Mouse (Mus musculus): Measurements from ENCODE around the gene Stap2. TPM values are rescaled to one million over a fixed set of nuclear protein-coding genes. Genes with fewer than 3 reads are reported as not detected.
A peak's percentile ranks its signal among the peaks of the same experiment; 100 is the strongest.

The Stap2 gene
- polyA plus RNA-seq, 1 experiment from 2014 or later: 6.8 TPM

DNA sequence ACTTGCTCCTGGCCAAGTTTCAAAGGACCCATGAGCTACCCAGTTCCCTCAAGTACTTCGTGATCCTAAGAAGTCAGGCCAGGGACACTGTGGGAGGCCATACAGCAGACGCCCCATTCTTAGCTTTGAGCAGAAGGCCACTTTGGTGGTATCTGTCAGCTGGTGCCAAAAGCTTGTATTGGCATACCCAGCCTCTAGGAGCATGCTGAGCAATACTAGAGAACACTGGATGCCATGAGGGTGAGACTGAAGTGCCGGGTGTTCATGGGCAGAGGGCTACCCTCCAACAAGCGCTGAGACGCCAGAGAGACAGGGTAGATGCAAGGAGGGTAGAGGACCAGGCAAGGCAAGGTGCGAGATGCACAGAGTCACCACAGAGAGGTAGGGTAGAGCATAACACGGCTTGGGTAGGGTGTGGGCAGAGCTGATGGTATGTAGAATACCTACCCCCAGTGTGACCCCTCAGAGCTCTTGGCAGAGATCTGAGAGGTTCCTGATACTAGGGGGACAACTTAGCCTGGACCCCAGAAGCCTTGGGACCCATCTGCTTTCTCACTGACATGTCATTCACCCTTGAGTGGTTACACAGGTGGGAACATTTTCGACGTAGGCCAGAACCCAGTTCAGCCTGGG, 25.0 kb upstream of the Stap2 start:
- Histone ChIP-seq H3K27ac (ENCODE audit: low read depth, low read length) (no peak overlapping the region; the same call in 1 of the 2 replicates), H3K4me1 (ENCODE audit: control insufficient read depth, insufficient read depth, low read depth, low read length) (peaks cover 21% of the 10 kb centered on the region), H3K9me3 (ENCODE audit: control insufficient read depth, low read length) (no peaks in the 10 kb centered on the region), H3K9ac (ENCODE audit: low read depth, low read length) (no peak overlapping the region), H3K4me3 (ENCODE audit: low read length) (no peak overlapping the region), H3K4me2 (ENCODE audit: low read length) (no peak overlapping the region), H3K27me3 (replicated peaks; ENCODE audit: control insufficient read depth, insufficient read depth, low read length) (no peaks in the 10 kb centered on the region), H3K36me3 (ENCODE audit: control insufficient read depth, insufficient read depth, low read length) (0 out of 2 replicates have a peak, but pooled peaks cover 3% of the 10 kb centered on the region)
- 80% methylated on average over 9 of the region's 9 CpGs for WGBS
- no peak for ATAC-seq

DNA sequence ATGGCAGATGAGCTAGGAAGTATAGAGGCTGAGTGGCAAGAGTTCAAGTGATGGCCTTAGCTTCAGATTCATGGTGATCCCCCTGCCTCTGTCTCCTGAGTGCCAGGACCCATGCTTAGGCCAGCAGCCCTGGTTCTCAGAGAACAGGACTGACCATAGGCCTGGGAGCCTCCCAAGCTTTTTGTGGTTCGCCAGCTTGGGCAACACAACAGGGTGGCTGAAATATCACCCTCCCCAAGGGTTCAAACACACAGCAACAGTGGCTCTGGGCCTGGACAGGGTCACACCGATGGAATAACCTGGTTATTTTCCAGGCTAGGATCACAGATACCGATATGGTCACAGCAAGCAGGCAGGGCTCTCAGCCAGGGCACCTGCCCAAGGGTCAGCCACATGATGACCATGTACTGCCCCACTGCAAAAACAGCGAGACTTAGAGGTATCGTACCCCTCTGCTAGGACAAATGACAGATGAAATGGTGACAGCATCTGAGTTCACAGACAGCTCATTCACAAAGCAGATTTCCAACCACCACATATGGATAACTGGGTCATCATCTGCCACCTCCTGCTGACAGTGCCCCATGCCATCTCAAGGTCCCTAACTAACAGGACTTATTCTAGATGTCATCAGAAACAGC, 22.5 kb upstream of the Stap2 start:
- no peaks in the 10 kb centered on the region for H3K27me3 ChIP-seq (replicated peaks; ENCODE audit: control insufficient read depth, insufficient read depth, low read length)
- no peak overlapping the region for H3K27ac ChIP-seq (ENCODE audit: low read depth, low read length)
- peak overlapping the region; percentile 8; the same call in 1 of the 2 replicates for H3K9ac ChIP-seq (ENCODE audit: low read depth, low read length)

DNA sequence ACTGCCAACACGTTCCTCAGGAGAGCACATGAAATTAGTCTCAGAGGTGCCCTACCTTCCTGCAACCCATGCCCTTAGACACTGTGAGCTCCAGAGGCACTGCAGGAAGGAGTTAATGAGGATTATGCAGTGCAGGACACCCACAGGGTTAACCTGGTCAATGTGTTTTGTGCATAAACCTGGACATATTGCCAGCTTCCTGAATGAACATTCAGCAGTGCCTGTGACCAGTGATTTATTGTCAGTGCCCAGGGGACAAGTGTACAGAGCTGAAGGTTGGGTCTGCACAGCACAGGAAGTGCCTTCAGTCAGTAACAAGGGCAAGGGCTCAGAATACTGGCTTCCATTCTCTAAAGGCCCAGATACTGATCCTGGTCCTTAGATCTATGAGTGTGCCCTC, 21.5 kb upstream of the Stap2 start:
- H3K4me1 ChIP-seq (ENCODE audit: control insufficient read depth, insufficient read depth, low read depth, low read length): peaks cover 5% of the 10 kb centered on the region
- no peaks in the 10 kb centered on the region for H3K27me3 ChIP-seq (replicated peaks; ENCODE audit: control insufficient read depth, insufficient read depth, low read length)
- no peak overlapping the region for H3K9ac ChIP-seq (ENCODE audit: low read depth, low read length)
- no peak overlapping the region for H3K4me3 ChIP-seq (ENCODE audit: low read length)
- H3K4me2 ChIP-seq (ENCODE audit: low read length): no peak overlapping the region
- no peaks in the 10 kb centered on the region for H3K9me3 ChIP-seq (ENCODE audit: control insufficient read depth, low read length)
- 82% methylated on average over 1 of the region's 1 CpGs for WGBS
- H3K27ac ChIP-seq (ENCODE audit: low read depth, low read length): no peak overlapping the region
- no peak for ATAC-seq
- H3K36me3 ChIP-seq (ENCODE audit: control insufficient read depth, insufficient read depth, low read length): 0 out of 2 replicates have a peak, but pooled peaks cover under 1% of the 10 kb centered on the region

More for the DNA sequence above, 22.5 kb upstream of the Stap2 start:
- Histone ChIP-seq H3K9me3 (ENCODE audit: control insufficient read depth, low read length) (no peaks in the 10 kb centered on the region), H3K4me3 (ENCODE audit: low read length) (no peak overlapping the region), H3K4me2 (ENCODE audit: low read length) (no peak overlapping the region), H3K4me1 (ENCODE audit: control insufficient read depth, insufficient read depth, low read depth, low read length) (peaks cover 10% of the 10 kb centered on the region), H3K36me3 (ENCODE audit: control insufficient read depth, insufficient read depth, low read length) (0 out of 2 replicates have a peak, but pooled peaks cover 3% of the 10 kb centered on the region)
- ATAC-seq: no peak
- 90% methylated on average over 5 of the region's 5 CpGs for WGBS

DNA sequence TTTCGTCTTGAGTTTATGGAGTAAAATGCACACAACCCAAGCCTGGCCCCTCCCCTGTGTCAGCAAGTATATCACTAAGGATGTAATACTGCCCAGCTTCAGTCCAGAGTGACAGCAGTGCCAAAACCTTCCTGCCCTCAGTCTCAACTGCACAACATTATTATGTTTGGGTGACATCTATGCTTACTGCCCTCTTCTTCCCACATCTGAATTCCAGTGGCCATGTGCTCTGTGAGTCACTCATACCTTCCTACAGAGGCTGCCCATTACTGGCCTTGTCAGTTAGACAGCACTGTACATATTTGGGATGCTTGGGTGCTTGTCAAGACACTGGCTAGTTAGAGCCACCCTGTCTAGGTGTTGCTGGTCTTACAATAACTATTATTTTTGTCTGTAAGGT, 20.9 kb upstream of the Stap2 start:
- Histone ChIP-seq H3K9ac (ENCODE audit: low read depth, low read length) (no peak overlapping the region), H3K27ac (ENCODE audit: low read depth, low read length) (no peak overlapping the region), H3K9me3 (ENCODE audit: control insufficient read depth, low read length) (no peaks in the 10 kb centered on the region), H3K4me2 (ENCODE audit: low read length) (no peak overlapping the region), H3K36me3 (ENCODE audit: control insufficient read depth, insufficient read depth, low read length) (no peaks in the 10 kb centered on the region), H3K27me3 (replicated peaks; ENCODE audit: control insufficient read depth, insufficient read depth, low read length) (no peaks in the 10 kb centered on the region), H3K4me1 (ENCODE audit: control insufficient read depth, insufficient read depth, low read depth, low read length) (peaks cover 9% of the 10 kb centered on the region; the same call in 1 of the 2 replicates), H3K4me3 (ENCODE audit: low read length) (no peak overlapping the region)
- ATAC-seq: no peak
- WGBS: 100% methylated on average over 1 of the region's 1 CpGs

DNA sequence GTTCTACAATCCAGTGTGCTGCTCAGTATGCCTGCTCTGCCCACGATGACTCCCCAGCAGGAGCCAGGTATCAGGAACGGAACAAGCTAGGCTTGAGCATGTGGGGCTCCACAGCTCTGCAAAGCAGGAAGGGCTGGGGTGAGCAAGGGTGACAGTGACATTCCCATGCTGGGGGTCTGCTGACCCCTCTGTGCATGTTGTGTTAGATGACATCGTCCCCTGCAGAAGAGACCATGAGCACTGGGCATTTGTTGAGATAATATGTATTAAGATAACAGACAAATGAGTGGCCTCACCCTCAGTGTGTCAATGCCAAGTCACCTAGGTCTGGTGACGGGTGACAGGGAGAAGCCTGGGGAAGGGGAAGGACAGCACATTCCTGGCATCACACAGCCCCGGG, 19.5 kb upstream of the Stap2 start:
- Histone ChIP-seq H3K4me2 (ENCODE audit: low read length) (no peak overlapping the region), H3K9me3 (ENCODE audit: control insufficient read depth, low read length) (no peaks in the 10 kb centered on the region), H3K27me3 (replicated peaks; ENCODE audit: control insufficient read depth, insufficient read depth, low read length) (no peaks in the 10 kb centered on the region), H3K36me3 (ENCODE audit: control insufficient read depth, insufficient read depth, low read length) (no peaks in the 10 kb centered on the region; the same call in 1 of the 2 replicates), H3K4me1 (ENCODE audit: control insufficient read depth, insufficient read depth, low read depth, low read length) (peaks cover 5% of the 10 kb centered on the region; the same call in 1 of the 2 replicates), H3K4me3 (ENCODE audit: low read length) (no peak overlapping the region), H3K9ac (ENCODE audit: low read depth, low read length) (no peak overlapping the region), H3K27ac (ENCODE audit: low read depth, low read length) (no peak overlapping the region)
- WGBS: 79% methylated on average over 5 of the region's 5 CpGs
- ATAC-seq: no peak

DNA sequence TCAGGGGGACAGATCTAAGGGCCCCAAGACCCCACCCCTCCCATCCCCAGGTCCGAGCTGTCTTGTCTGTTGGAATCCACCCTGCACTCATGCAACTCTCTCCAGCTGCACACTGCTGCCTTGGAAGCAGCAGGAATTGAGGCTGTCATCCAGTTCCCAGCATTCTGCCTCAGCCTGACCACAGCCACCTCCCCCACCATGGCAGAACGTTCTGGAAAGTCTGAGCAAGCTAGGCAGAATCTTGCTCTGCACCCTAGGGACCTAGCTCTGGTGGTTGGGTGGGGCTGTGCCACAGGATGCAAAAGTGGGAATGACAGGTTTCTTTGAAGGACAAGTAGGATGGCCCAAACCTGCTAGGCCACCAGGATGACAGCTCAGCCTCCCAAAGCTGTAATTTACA, 19.1 kb upstream of the Stap2 start:
- Histone ChIP-seq H3K36me3 (ENCODE audit: control insufficient read depth, insufficient read depth, low read length) (peaks cover 4% of the 10 kb centered on the region), H3K9ac (ENCODE audit: low read depth, low read length) (no peak overlapping the region), H3K4me1 (ENCODE audit: control insufficient read depth, insufficient read depth, low read depth, low read length) (peaks cover 5% of the 10 kb centered on the region; the same call in 1 of the 2 replicates), H3K9me3 (ENCODE audit: control insufficient read depth, low read length) (no peaks in the 10 kb centered on the region), H3K27me3 (replicated peaks; ENCODE audit: control insufficient read depth, insufficient read depth, low read length) (no peaks in the 10 kb centered on the region), H3K4me2 (ENCODE audit: low read length) (no peak overlapping the region), H3K27ac (ENCODE audit: low read depth, low read length) (no peak overlapping the region), H3K4me3 (ENCODE audit: low read length) (no peak overlapping the region)
- WGBS: 70% methylated on average over 2 of the region's 2 CpGs
- ATAC-seq: no peak

DNA sequence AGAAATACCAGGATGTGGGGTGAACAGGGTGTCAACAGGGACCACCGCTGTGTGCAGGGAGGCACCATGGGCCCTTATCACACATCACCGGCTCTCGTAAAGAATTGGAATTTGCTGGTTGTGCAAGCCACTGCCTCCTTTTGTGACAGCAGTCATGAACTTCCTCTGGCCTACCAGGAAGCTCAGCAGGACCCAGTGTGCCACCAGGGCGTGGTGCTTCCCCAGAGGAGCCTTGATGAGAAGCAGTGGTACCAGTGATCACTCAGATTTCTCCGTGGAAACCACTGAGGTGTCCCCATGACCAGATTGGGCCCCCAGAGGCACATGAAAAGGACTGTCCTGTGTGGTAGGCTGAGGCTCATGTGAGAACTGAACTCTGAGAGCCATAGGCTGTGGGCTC, 18.0 kb upstream of the Stap2 start:
- peaks cover 14% of the 10 kb centered on the region for H3K36me3 ChIP-seq (ENCODE audit: control insufficient read depth, insufficient read depth, low read length)
- no peak overlapping the region for H3K4me2 ChIP-seq (ENCODE audit: low read length)
- peaks cover 5% of the 10 kb centered on the region; the same call in 1 of the 2 replicates for H3K4me1 ChIP-seq (ENCODE audit: control insufficient read depth, insufficient read depth, low read depth, low read length)
- H3K27ac ChIP-seq (ENCODE audit: low read depth, low read length): no peak overlapping the region
- no peak overlapping the region for H3K9ac ChIP-seq (ENCODE audit: low read depth, low read length)
- no peaks in the 10 kb centered on the region for H3K27me3 ChIP-seq (replicated peaks; ENCODE audit: control insufficient read depth, insufficient read depth, low read length)
- no peak overlapping the region for H3K4me3 ChIP-seq (ENCODE audit: low read length)
- WGBS: 78% methylated on average over 5 of the region's 5 CpGs
- no peaks in the 10 kb centered on the region for H3K9me3 ChIP-seq (ENCODE audit: control insufficient read depth, low read length)
- no peak for ATAC-seq

DNA sequence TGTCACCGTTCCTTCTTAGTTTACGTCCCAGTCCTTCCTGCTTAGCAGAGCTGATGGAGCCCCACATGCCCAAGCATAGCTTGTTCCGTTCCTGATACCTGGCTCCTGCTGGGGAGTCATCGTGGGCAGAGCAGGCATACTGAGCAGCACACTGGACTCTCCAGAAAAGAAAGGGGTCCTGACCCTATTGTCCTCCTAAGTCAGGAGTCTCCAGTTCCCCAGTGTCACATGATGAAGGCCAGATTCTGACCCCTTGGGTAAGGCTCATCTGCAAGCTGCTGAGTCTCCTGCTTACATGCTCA, 17.6 kb upstream of the Stap2 start:
- H3K27ac ChIP-seq (ENCODE audit: low read depth, low read length): no peak overlapping the region
- H3K9me3 ChIP-seq (ENCODE audit: control insufficient read depth, low read length): no peaks in the 10 kb centered on the region
- no peaks in the 10 kb centered on the region for H3K27me3 ChIP-seq (replicated peaks; ENCODE audit: control insufficient read depth, insufficient read depth, low read length)
- no peak overlapping the region for H3K4me2 ChIP-seq (ENCODE audit: low read length)
- no peak overlapping the region for H3K9ac ChIP-seq (ENCODE audit: low read depth, low read length)
- H3K4me1 ChIP-seq (ENCODE audit: control insufficient read depth, insufficient read depth, low read depth, low read length): peaks cover 5% of the 10 kb centered on the region; the same call in 1 of the 2 replicates
- WGBS: 72% methylated on average over 4 of the region's 4 CpGs
- ATAC-seq: no peak
- peaks cover 18% of the 10 kb centered on the region for H3K36me3 ChIP-seq (ENCODE audit: control insufficient read depth, insufficient read depth, low read length)
- H3K4me3 ChIP-seq (ENCODE audit: low read length): no peak overlapping the region

DNA sequence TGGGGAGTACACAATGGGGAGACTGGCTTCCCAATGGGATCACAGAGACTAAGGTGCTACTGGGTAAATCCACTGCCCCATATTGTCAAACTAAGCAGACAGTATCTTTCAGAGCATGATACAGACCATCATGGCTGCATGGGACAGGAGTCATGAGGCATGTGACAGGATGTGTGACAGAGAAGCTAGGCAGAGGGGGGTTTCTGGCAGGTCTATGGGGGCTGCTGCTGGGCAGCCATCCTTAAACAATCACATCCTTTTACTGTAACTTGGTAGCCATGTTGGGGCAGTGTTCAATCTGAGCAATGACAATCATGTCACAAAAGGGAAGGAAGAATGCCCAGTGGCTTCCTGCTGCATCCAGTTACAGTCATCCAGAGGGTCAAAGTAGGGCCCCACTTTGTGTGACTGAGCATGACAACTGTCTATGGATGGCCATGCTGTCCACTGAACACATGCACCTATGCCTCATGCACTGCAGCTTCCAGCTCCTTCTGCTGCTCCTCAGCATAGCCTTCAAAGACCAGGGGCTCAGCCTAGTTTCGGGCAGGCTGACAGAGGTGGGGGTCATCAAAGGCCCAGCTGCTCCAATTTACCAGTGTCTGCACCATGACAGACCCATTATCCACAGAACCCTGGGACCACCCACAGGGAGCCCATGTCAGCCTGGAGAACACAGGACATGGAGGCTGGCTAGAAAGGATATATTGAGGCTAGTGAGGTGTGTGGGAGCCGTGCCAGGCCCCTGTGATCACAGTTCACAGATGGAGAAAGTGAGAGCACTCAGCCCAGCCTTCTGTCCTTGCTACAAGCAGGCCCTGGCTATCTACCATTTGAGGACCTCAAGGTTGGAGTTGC, 17.0 kb upstream of the Stap2 start:
- no peak overlapping the region for H3K4me2 ChIP-seq (ENCODE audit: low read length)
- peaks cover 5% of the 10 kb centered on the region; the same call in 1 of the 2 replicates for H3K4me1 ChIP-seq (ENCODE audit: control insufficient read depth, insufficient read depth, low read depth, low read length)
- no peaks in the 10 kb centered on the region for H3K27me3 ChIP-seq (replicated peaks; ENCODE audit: control insufficient read depth, insufficient read depth, low read length)
- peaks cover 24% of the 10 kb centered on the region for H3K36me3 ChIP-seq (ENCODE audit: control insufficient read depth, insufficient read depth, low read length)
- 0 out of 2 replicates have a peak overlapping the region, but pooled peaks have one; percentile 20 for H3K27ac ChIP-seq (ENCODE audit: low read depth, low read length)
- H3K9ac ChIP-seq (ENCODE audit: low read depth, low read length): no peak overlapping the region
- H3K4me3 ChIP-seq (ENCODE audit: low read length): no peak overlapping the region
- 68% methylated on average over 2 of the region's 2 CpGs for WGBS
- ATAC-seq: no peak
- H3K9me3 ChIP-seq (ENCODE audit: control insufficient read depth, low read length): no peaks in the 10 kb centered on the region

Data from hindbrain, embryonic 16.5 days (tissue).